Mouse (Mus musculus): ENCODE results near the gene Dlg2.

- TF ChIP-seq GATA1 (IDR thresholded peaks at IDR 0.05; ENCODE audit: borderline replicate concordance, low read length) (no peak), FLI1 (IDR thresholded peaks at IDR 0.05; ENCODE audit: low read length) (no peak)
Measured at GRCm38 (mm10) chr7:92186341-92186740, 1709.9 kb downstream of the Dlg2 start.
